Mouse (Mus musculus) MEL (cell line): ENCODE measurements at regions not wholly inside any gene's neighbourhood (a gene's known extent, or its start where the extent isn't known, plus 50 kb on each side); places are given as distances from the start of the nearest gene placed in this dataset.

Experiments used
- CTCF ChIP-seq, 3 experiments: IDR thresholded peaks in 2 of 3; conservative IDR thresholded peaks in 1 of 3; 2 replicates each; pipeline ENCODE4 v1.5.1; 2011 to 2012; ENCODE audit warnings: low read length in 3 of 3, low read depth in 2 of 3, mild to moderate bottlenecking in 2 of 3, improper control_type of control experiment in 1 of 3, inconsistent platforms in 1 of 3, mixed read lengths in 1 of 3, moderate library complexity in 1 of 3; ENCODE audit not compliant: control insufficient read depth in 1 of 3, insufficient read depth in 1 of 3, poor library complexity in 1 of 3, severe bottlenecking in 1 of 3
- E2F4 ChIP-seq: IDR thresholded peaks from 2 replicates; pipeline ENCODE4 v1.6.1; 2011; ENCODE audit warnings: low read depth, low read length, improper control_type of control experiment, borderline replicate concordance

GRCm38 (mm10) chr15:41983261-41983660, 1849.1 kb downstream of the 9330182O14Rik start:
- TF ChIP-seq E2F4 (no peak), CTCF (IDR thresholded peaks at IDR 0.05 in 2 of 3, conservative IDR thresholded peaks at IDR 0.05 in 1 of 3; ENCODE audit: control insufficient read depth in 1 of 3, insufficient read depth in 1 of 3, low read depth in 2 of 3, low read length in 3 of 3, poor library complexity in 1 of 3, severe bottlenecking in 1 of 3) (no peak)
